Mouse (Mus musculus) heart, embryonic 14.5 days (tissue): ENCODE results near the gene Cox15. TPM values are rescaled to one million over a fixed set of nuclear protein-coding genes. Genes with fewer than 3 reads are reported as not detected.

Experiments
- ATAC-seq: fragments of 200-750 bp; cut with Nextera tagmentation; 2 replicates; pipeline ENCODE4 v1.8.0; 2017; ENCODE audit warnings: low read depth, moderate TSS enrichment; ENCODE audit not compliant: insufficient number of reproducible peaks, insufficient read depth, low FRiP score
- H3K27ac ChIP-seq, 2 experiments: fragments of 200-500 bp in 1 of 2; fragments of 300-500 bp in 1 of 2; sonication (generic) in 1 of 2; replicated peaks in 1 of 2; 2 replicates each; pipeline ENCODE4 v1.5.1; 2012 to 2014; ENCODE audit warnings: low read depth in 2 of 2, low read length in 2 of 2, control low read depth in 1 of 2, mild to moderate bottlenecking in 1 of 2, mixed read lengths in 1 of 2; ENCODE audit not compliant: control insufficient read depth in 1 of 2, insufficient read depth in 1 of 2
- H3K27me3 ChIP-seq: fragments of 300-500 bp; sonication (generic); 2 replicates; pipeline ENCODE4 v1.6.1; 2014; ENCODE audit warnings: mild to moderate bottlenecking, low read length, control low read depth; ENCODE audit not compliant: control insufficient read depth, insufficient read depth
- H3K36me3 ChIP-seq: fragments of 300-500 bp; sonication (generic); 2 replicates; pipeline ENCODE4 v1.6.1; 2014; ENCODE audit warnings: mild to moderate bottlenecking, control low read depth, low read length, mixed read lengths; ENCODE audit not compliant: control insufficient read depth, insufficient read depth
- H3K4me1 ChIP-seq, 2 experiments: fragments of 200-500 bp in 1 of 2; fragments of 300-500 bp in 1 of 2; sonication (generic) in 1 of 2; 2 replicates each; pipeline ENCODE4 v1.6.1; 2012 to 2014; ENCODE audit warnings: low read length in 2 of 2, control low read depth in 1 of 2, mixed read lengths in 1 of 2; ENCODE audit not compliant: control insufficient read depth in 2 of 2, insufficient read depth in 2 of 2
- H3K4me2 ChIP-seq: fragments of 300-500 bp; sonication (generic); 2 replicates; pipeline ENCODE4 v1.6.1; 2014; ENCODE audit warnings: mild to moderate bottlenecking, low read length
- H3K4me3 ChIP-seq, 2 experiments: fragments of 200-500 bp in 1 of 2; fragments of 300-500 bp in 1 of 2; sonication (generic) in 1 of 2; 2 replicates each; pipeline ENCODE4 v1.5.1; 2012 to 2014; ENCODE audit warnings: low read length in 2 of 2, mild to moderate bottlenecking in 2 of 2, control low read depth in 1 of 2, low read depth in 1 of 2, moderate library complexity in 1 of 2; ENCODE audit not compliant: control insufficient read depth in 1 of 2, insufficient read depth in 1 of 2
- H3K9ac ChIP-seq: fragments of 300-500 bp; sonication (generic); 2 replicates; pipeline ENCODE4 v1.6.1; 2014; ENCODE audit warnings: mild to moderate bottlenecking, low read length
- H3K9me3 ChIP-seq: fragments of 300-500 bp; sonication (generic); 2 replicates; pipeline ENCODE4 v1.6.1; 2016; ENCODE audit warnings: low read length, control low read depth; ENCODE audit not compliant: control insufficient read depth
- WGBS: fragments of 180-500 bp; shearing (Covaris S2); extraction: QIAGEN DNeasy Blood & Tissue Kit; methylation state at CpG from one replicate; pipeline ENCODE4 v1.1.7; 2014; 5-methylcytosine and 5-hydroxymethylcytosine counted together
- polyA plus RNA-seq: library from polyadenylated mRNA; unstranded; fragments of >200 nt; fragmentation: Nextera tagmentation; extraction: Ambion mirVana; gene quantifications from 2 replicates; pipeline ENCODE4 v1.2.1, GENCODE M21; 2014

Gene Cox15
- polyA plus RNA-seq, 1 experiment from 2014 or later: 11.3 TPM

GRCm38 (mm10) chr19:43786249-43787026 is 33.6 kb upstream of the Cox15 start:
- H3K36me3 ChIP-seq: no peaks in the 10 kb centered on the region
- ATAC-seq: no peak
- H3K4me3 ChIP-seq: no peak overlapping the region
- no peak overlapping the region for H3K4me2 ChIP-seq
- no peak overlapping the region for H3K9ac ChIP-seq
- H3K27ac ChIP-seq: no peak overlapping the region
- no peaks in the 10 kb centered on the region for H3K27me3 ChIP-seq
- H3K4me1 ChIP-seq: no peaks in the 10 kb centered on the region
- 72% methylated on average over 13 of the region's 13 CpGs for WGBS
- no peaks in the 10 kb centered on the region for H3K9me3 ChIP-seq

DNA sequence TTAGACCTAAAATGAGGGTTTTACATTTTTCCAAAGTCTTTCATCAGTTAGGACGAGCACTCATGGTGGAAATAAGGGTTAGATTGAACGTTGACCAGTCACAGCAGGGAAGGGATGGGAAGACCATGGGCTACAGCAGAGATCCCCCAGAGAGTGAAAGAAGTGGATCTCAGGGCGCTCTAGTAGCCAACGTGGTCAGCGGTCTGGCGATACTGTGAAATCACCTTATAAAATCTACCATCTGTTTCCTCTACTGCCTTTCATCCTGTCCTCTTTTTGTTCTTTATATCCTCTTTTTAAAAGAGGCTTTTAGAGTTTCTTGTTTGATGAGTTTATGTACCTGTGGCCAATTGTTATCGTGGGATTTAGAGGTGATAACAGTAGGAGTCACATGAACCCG is 32.0 kb upstream of the Cox15 start:
- H3K9me3 ChIP-seq: no peaks in the 10 kb centered on the region
- ATAC-seq: no peak
- no peak overlapping the region for H3K27ac ChIP-seq
- H3K9ac ChIP-seq: no peak overlapping the region
- H3K4me1 ChIP-seq: no peaks in the 10 kb centered on the region
- no peak overlapping the region for H3K4me3 ChIP-seq
- 66% methylated on average over 8 of the region's 8 CpGs for WGBS
- H3K4me2 ChIP-seq: no peak overlapping the region
- no peaks in the 10 kb centered on the region for H3K27me3 ChIP-seq
- H3K36me3 ChIP-seq: no peaks in the 10 kb centered on the region

GRCm38 (mm10) chr19:43781980-43782379 is 29.2 kb upstream of the Cox15 start, which contains the start of gene Abcc2:
Abcc2 (plus strand) TSS chr19:43782192.
- no peaks in the 10 kb centered on the region for H3K4me1 ChIP-seq

GRCm38 (mm10) chr19:43780391-43780790 is 27.6 kb upstream of the Cox15 start:
- 66% methylated on average over 5 of the region's 5 CpGs for WGBS
- no peak for ATAC-seq

More at GRCm38 (mm10) chr19:43781980-43782379, 29.2 kb upstream of the Cox15 start, which contains the start of gene Abcc2:
- no peak within 1 kb of the TSS for H3K27ac ChIP-seq
- H3K9me3 ChIP-seq: no peaks in the 10 kb centered on the region
- no peak within 1 kb of the TSS for H3K9ac ChIP-seq
- H3K36me3 ChIP-seq: no peaks in the 10 kb centered on the region
- H3K27me3 ChIP-seq: no peaks in the 10 kb centered on the region
- no peak within 1 kb of the TSS for H3K4me3 ChIP-seq
- ATAC-seq: no peak
- 78% methylated on average over 3 of the region's 3 CpGs for WGBS
- no peak within 1 kb of the TSS for H3K4me2 ChIP-seq

DNA sequence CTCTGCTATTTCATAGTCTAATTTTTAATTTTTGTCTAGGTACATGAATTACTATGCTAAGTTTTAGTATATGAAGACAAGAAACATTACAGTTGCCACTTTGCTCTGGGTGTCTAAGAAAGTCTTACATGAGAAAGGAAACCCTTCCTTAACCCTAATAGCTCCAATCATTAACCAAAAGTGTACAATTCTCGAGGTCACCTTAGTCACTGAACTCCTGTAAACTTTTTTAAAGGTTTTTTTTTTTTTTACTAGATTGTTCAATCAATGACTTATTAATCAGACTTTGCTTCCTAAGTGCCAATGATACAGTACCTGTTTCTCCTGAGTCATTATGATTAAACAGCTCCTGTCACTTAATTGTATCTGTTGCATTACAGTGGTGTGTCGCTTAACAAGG is 24.5 kb upstream of the Cox15 start:
- no peaks in the 10 kb centered on the region for H3K9me3 ChIP-seq
- 65% methylated on average over 2 of the region's 2 CpGs for WGBS
- no peak overlapping the region for H3K4me2 ChIP-seq
- no peak overlapping the region for H3K4me3 ChIP-seq
- no peak for ATAC-seq
- H3K27ac ChIP-seq: no peak overlapping the region
- no peaks in the 10 kb centered on the region for H3K36me3 ChIP-seq
- H3K9ac ChIP-seq: no peak overlapping the region
- H3K27me3 ChIP-seq: no peaks in the 10 kb centered on the region
- no peaks in the 10 kb centered on the region; a peak in 1 of 4 replicates for H3K4me1 ChIP-seq

More at GRCm38 (mm10) chr19:43780391-43780790, 27.6 kb upstream of the Cox15 start:
- Histone ChIP-seq H3K4me1 (no peaks in the 10 kb centered on the region; a peak in 1 of 4 replicates), H3K4me2 (no peak overlapping the region), H3K27me3 (no peaks in the 10 kb centered on the region), H3K4me3 (no peak overlapping the region), H3K9ac (no peak overlapping the region), H3K27ac (no peak overlapping the region), H3K9me3 (no peaks in the 10 kb centered on the region), H3K36me3 (no peaks in the 10 kb centered on the region)

DNA sequence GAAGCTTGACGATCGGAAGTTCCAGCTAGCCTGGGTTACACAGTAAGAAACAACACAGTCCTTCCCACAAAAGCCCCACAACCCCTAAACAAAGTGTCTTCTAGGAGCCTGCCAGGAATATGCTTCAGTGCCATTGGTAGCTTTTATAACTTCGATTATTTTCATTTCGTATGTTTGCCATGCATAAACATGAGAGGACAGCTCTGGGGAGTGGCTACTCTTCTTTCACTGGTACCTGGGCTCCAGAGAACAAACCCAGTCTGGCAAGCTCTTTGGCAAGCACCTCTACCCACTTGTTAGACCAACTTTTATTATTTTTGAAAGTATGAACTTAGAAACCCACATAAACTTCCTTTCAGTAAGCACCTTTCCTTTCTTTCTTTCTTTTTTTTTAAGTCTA is 23.8 kb upstream of the Cox15 start:
- Histone ChIP-seq H3K4me3 (no peak overlapping the region), H3K36me3 (no peaks in the 10 kb centered on the region), H3K27ac (no peak overlapping the region), H3K4me2 (no peak overlapping the region), H3K27me3 (no peaks in the 10 kb centered on the region), H3K9me3 (no peaks in the 10 kb centered on the region), H3K4me1 (no peaks in the 10 kb centered on the region; a peak in 1 of 4 replicates), H3K9ac (no peak overlapping the region)
- no peak for ATAC-seq
- 76% methylated on average over 4 of the region's 4 CpGs for WGBS

DNA sequence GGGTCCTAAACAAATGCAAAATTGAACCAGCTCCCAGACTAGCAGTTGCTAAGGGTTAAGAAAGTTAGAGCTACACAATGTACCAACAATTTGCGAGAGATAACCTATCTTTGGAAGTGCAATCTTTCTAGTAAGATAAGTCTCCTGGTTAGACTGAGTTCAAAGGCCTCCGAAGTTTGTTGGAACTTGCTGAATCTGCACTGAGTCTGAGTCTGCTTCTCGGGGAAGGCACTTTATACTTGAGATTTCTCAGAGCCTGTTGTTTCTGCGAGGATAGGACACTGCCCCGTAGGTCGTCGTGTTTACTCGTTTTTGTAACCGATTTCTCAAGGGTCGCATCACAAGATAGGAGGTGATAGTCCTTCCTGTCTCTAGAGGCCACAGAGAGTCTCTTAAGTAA is 22.6 kb upstream of the Cox15 start:
- H3K27ac ChIP-seq: no peak overlapping the region
- WGBS: 24% methylated on average over 10 of the region's 10 CpGs
- H3K36me3 ChIP-seq: no peaks in the 10 kb centered on the region
- ATAC-seq: no peak
- H3K4me1 ChIP-seq: no peaks in the 10 kb centered on the region; a peak in 1 of 4 replicates
- no peaks in the 10 kb centered on the region for H3K27me3 ChIP-seq
- H3K9ac ChIP-seq: no peak overlapping the region
- H3K4me3 ChIP-seq: no peak overlapping the region
- H3K9me3 ChIP-seq: no peaks in the 10 kb centered on the region
- no peak overlapping the region for H3K4me2 ChIP-seq

- H3K4me3 ChIP-seq: no peak overlapping the region
- H3K4me1 ChIP-seq: no peaks in the 10 kb centered on the region; a peak in 1 of 4 replicates
- H3K36me3 ChIP-seq: no peaks in the 10 kb centered on the region
- no peaks in the 10 kb centered on the region for H3K27me3 ChIP-seq
- no peak overlapping the region for H3K9ac ChIP-seq
- no peaks in the 10 kb centered on the region for H3K9me3 ChIP-seq
- WGBS: 72% methylated on average over 6 of the region's 6 CpGs
- no peak for ATAC-seq
- H3K4me2 ChIP-seq: no peak overlapping the region
- no peak overlapping the region for H3K27ac ChIP-seq
These were observed 19.5 kb upstream of the Cox15 start for GRCm38 (mm10) chr19:43772311-43772710.
